7 mouse cellular contexts compared by ENCODE assay signal in genomic region chr8:46737907-46738306, GRCm38 (mm10). TPM values are rescaled to one million over a fixed set of nuclear protein-coding genes. Genes with fewer than 3 reads are reported as not detected.
DNase-seq lines count a peak whose midpoint lies in the region; ATAC-seq and TF ChIP-seq lines count a peak whose summit lies in the region.

No protein-coding gene starts in this region.

- no peaks in the 10 kb centered on the region for H3K36me3 ChIP-seq in liver, adult 2 months (ENCODE audit: control insufficient read depth, insufficient read depth, low read length)
- H3K36me3 ChIP-seq in heart, postnatal 0 days (replicated peaks; ENCODE audit: control insufficient read depth, insufficient read depth, low read length) = no peaks in the 10 kb centered on the region
- H3K36me3 ChIP-seq in lung, embryonic 14.5 days (ENCODE audit: insufficient read depth) = no peaks in the 10 kb centered on the region

- TF ChIP-seq CTCF in liver, adult 2 months (IDR thresholded peaks at IDR 0.05; ENCODE audit: low read depth, low read length) = no peak
- no peak for TF ChIP-seq CTCF in heart, postnatal 0 days (IDR thresholded peaks at IDR 0.05; ENCODE audit: low read depth)
- no peak for TF ChIP-seq CTCF in lung, embryonic 14.5 days (IDR thresholded peaks at IDR 0.05; ENCODE audit: low read depth)

- H3K9me3 ChIP-seq in heart, postnatal 0 days (replicated peaks; ENCODE audit: control insufficient read depth, low read length) = no peaks in the 10 kb centered on the region
- no peaks in the 10 kb centered on the region; the same call in 1 of the 2 replicates for H3K9me3 ChIP-seq in lung, embryonic 14.5 days (ENCODE audit: low read depth, low read length)

- peak overlapping the region; percentile 70 for H3K27ac ChIP-seq in liver, adult 2 months (replicated peaks; ENCODE audit: insufficient read depth, low read depth, low read length)
- H3K27ac ChIP-seq in brown adipose tissue, adult 24 weeks (replicated peaks; ENCODE audit: low read depth, low read length) = peak overlapping the region; percentile 19; the same call in 1 of the 2 replicates
- peak overlapping the region; percentile 94 for H3K27ac ChIP-seq in heart, postnatal 0 days (ENCODE audit: low read depth)
- peak overlapping the region; percentile 20; the same call in 1 of the 2 replicates for H3K27ac ChIP-seq in lung, embryonic 14.5 days (ENCODE audit: low read depth)

- TF ChIP-seq EP300 in heart, postnatal 0 days (IDR thresholded peaks at IDR 0.05; ENCODE audit: low read depth) = no peak

- H3K4me1 ChIP-seq in liver, adult 2 months (ENCODE audit: control insufficient read depth, insufficient read depth, low read length) = peaks cover 6% of the 10 kb centered on the region
- peaks cover 21% of the 10 kb centered on the region for H3K4me1 ChIP-seq in brown adipose tissue, adult 24 weeks (ENCODE audit: control insufficient read depth, insufficient read depth, insufficient read length, low read length)
- H3K4me1 ChIP-seq in heart, postnatal 0 days (ENCODE audit: control insufficient read depth, insufficient read depth) = peaks cover 26% of the 10 kb centered on the region
- H3K4me1 ChIP-seq in lung, embryonic 14.5 days (ENCODE audit: insufficient read depth) = peaks cover 13% of the 10 kb centered on the region; the same call in 1 of the 2 replicates

- H3K9ac ChIP-seq in liver, adult 2 months (ENCODE audit: low read depth, low read length) = peak overlapping the region; percentile 6; the same call in 1 of the 2 replicates
- H3K9ac ChIP-seq in heart, postnatal 0 days (replicated peaks; ENCODE audit: low read depth, low read length) = no peak overlapping the region
- H3K9ac ChIP-seq in lung, embryonic 14.5 days = no peak overlapping the region

- peaks cover 18% of the 10 kb centered on the region for H3K79me2 ChIP-seq in liver, adult 2 months (ENCODE audit: control insufficient read depth, insufficient read depth, low read length)

- peak; percentile 74 for DNase-seq in liver, adult 2 months (ENCODE audit: extremely low read depth, low read depth, low spot score)
- DNase-seq in liver = no peak
- DNase-seq in heart, postnatal 0 days (ENCODE audit: low spot score) = peak; percentile 39
- DNase-seq in lung, embryonic 14.5 days = peak; percentile 46
- DNase-seq in natural killer cell, adult 2 months (ENCODE audit: low spot score in 2 of 2) = no peak
- no peak for DNase-seq in thymus, postnatal 4 days

- peak overlapping the region; percentile 61 for H3K4me2 ChIP-seq in heart, postnatal 0 days (ENCODE audit: low read depth, low read length)
- peak overlapping the region; percentile 83 for H3K4me2 ChIP-seq in lung, embryonic 14.5 days

- WGBS in liver, adult 2 months = 29% methylated on average over 3 of the region's 3 CpGs
- 26% methylated on average over 3 of the region's 3 CpGs for WGBS in heart, postnatal 0 days
- 67% methylated on average over 3 of the region's 3 CpGs for WGBS in lung, embryonic 14.5 days

- no peak overlapping the region; the same call in 1 of the 2 replicates for H3K4me3 ChIP-seq in liver, adult 2 months (ENCODE audit: insufficient read depth, low read depth, low read length)
- H3K4me3 ChIP-seq in brown adipose tissue, adult 24 weeks (ENCODE audit: insufficient read depth, low read depth, low read length) = peak overlapping the region; percentile 97; the same call in 1 of the 2 replicates
- H3K4me3 ChIP-seq in heart, postnatal 0 days (ENCODE audit: low read depth, low read length) = no peak overlapping the region; the same call in 1 of the 2 replicates
- 0 out of 2 replicates have a peak overlapping the region, but pooled peaks have one; percentile 94 for H3K4me3 ChIP-seq in lung, embryonic 14.5 days (ENCODE audit: low read depth, low read length)

- ATAC-seq in heart, postnatal 0 days (ENCODE audit: insufficient read depth, low read depth) = no peak
- no peak for ATAC-seq in lung, embryonic 14.5 days (ENCODE audit: insufficient read depth)

- no peaks in the 10 kb centered on the region for H3K27me3 ChIP-seq in liver, adult 2 months (ENCODE audit: control insufficient read depth, insufficient read depth, low read length)
- no peaks in the 10 kb centered on the region for H3K27me3 ChIP-seq in heart, postnatal 0 days (ENCODE audit: control insufficient read depth, insufficient read depth, low read length)
- H3K27me3 ChIP-seq in lung, embryonic 14.5 days (ENCODE audit: insufficient read depth, low read length) = no peaks in the 10 kb centered on the region

- TF ChIP-seq POLR2A in liver, adult 2 months (IDR thresholded peaks at IDR 0.05; ENCODE audit: extremely low read depth, insufficient read depth, low read length) = no peak

RNA-seq across cellular contexts. Expression of gene Irf2, which starts 1.6 kb away (rescaled TPM):
- 23.4 and 27.3 TPM in 2 replicates for total RNA-seq in liver, adult 2 months (2014; rRNA removed)
- 12.2 and 13.7 TPM in 2 replicates for polyA plus RNA-seq in liver, adult 2 months (2012; rRNA removed)
- 23.4 and 32.7 TPM in 2 replicates for polyA plus RNA-seq in brown adipose tissue, adult 24 weeks (2012; ENCODE audit: insufficient read depth, insufficient read length, missing spikeins)
- 3.5 and 4.6 TPM in 2 replicates for total RNA-seq in heart, postnatal 0 days (2014; rRNA removed; ENCODE audit: low replicate concordance)
- 22.2 and 22.5 TPM in 2 replicates for polyA plus RNA-seq in heart, postnatal 0 days (2015; fragmentation: Nextera tagmentation; extraction: Ambion mirVana)
- 16.8 and 23.7 TPM in 2 replicates for polyA plus RNA-seq in lung, embryonic 14.5 days (2014; fragmentation: Nextera tagmentation; extraction: Ambion mirVana)

Comparison
In these comparisons a context has a peak if more than half of its experiments do, and no peak if none do; other contexts are left out.
1. DNase-seq: peak in liver, adult 2 months (single experiment), heart, postnatal 0 days (single experiment) and lung, embryonic 14.5 days (single experiment); none in liver (single experiment), natural killer cell, adult 2 months (0 of 2) and thymus, postnatal 4 days (single experiment).
2. H3K27ac ChIP-seq: peak in every context shown above with its lines; median percentile 94 in heart, postnatal 0 days; 70 in liver, adult 2 months; 20 in lung, embryonic 14.5 days; 19 in brown adipose tissue, adult 24 weeks.
3. H3K4me3 ChIP-seq: peak in brown adipose tissue, adult 24 weeks (single experiment) and lung, embryonic 14.5 days (single experiment); none in liver, adult 2 months (single experiment) and heart, postnatal 0 days (single experiment).